Mouse (Mus musculus) liver (tissue): ENCODE results near the gene AA986860.

Experiments used
- DNase-seq: peaks from one replicate; pipeline ENCODE4 v3.0.0-alpha.2; 2020; ENCODE audit warnings: mixed read lengths

The AA986860 gene

GRCm38 (mm10) chr1:130779867-130780266, 48.1 kb downstream of the AA986860 start:
- DNase-seq = no peak

GRCm38 (mm10) chr1:130784054-130784453, 52.3 kb downstream of the AA986860 start:
- DNase-seq = peak; percentile 51

- no peak for DNase-seq
Observed at GRCm38 (mm10) chr1:130787001-130787400, 55.2 kb downstream of the AA986860 start.

GRCm38 (mm10) chr1:130789512-130790451, 58.0 kb downstream of the AA986860 start:
- DNase-seq = no peak
